Mouse (Mus musculus): ENCODE results near the gene Fam89b.

- TF ChIP-seq CTCF (IDR thresholded peaks at IDR 0.05; ENCODE audit: borderline replicate concordance, insufficient read depth, low read depth, low read length) (no peak), POLR2A (IDR thresholded peaks at IDR 0.05; ENCODE audit: borderline replicate concordance, insufficient read depth, low read length) (no peak)
Observed at GRCm38 (mm10) chr19:5725767-5726515, 3.5 kb downstream of the Fam89b start, which contains the start of gene Ehbp1l1.

Measured in cerebellum, adult 2 months (tissue).